Mouse (Mus musculus) left cerebral cortex, adult 2 months (tissue): Measurements from ENCODE around the gene Prickle1. TPM values are rescaled to one million over a fixed set of nuclear protein-coding genes. Genes with fewer than 3 reads are reported as not detected.

Experiments used
- DNase-seq, 2 experiments: peaks; one replicate each; pipeline ENCODE4 v3.0.0; 2021 to 2022; ENCODE audit warnings: low spot score in 2 of 2, mixed read lengths in 1 of 2; ENCODE audit errors: extremely low spot score in 1 of 2
- H3K27ac ChIP-seq: fragments of 200-600 bp; 2 replicates; pipeline ENCODE4 v1.8.1; 2022
- H3K4me3 ChIP-seq: fragments of 200-600 bp; 2 replicates; pipeline ENCODE4 v1.8.1; 2022
- CTCF ChIP-seq: fragments of 200-600 bp; IDR thresholded peaks from 2 replicates; pipeline ENCODE4 v1.8.1; 2022; ENCODE audit warnings: antibody characterized with exemption, mild to moderate bottlenecking, moderate library complexity
- intact Hi-C: fragments of 180-260 bp; cut with DNase I; formaldehyde crosslinking; loops from one replicate; pipeline ENCODE4 v1.15.1; 2025
- total RNA-seq, 2 experiments: library from RNA; stranded (reverse); gene quantifications; 2 replicates each; pipeline ENCODE4 v1.2.3; 2021

The Prickle1 gene
- total RNA-seq, 2 experiments from 2014 or later, result 92.4 to 93.4 TPM

GRCm38 (mm10) chr15:93613606-93614005 lies 17.9 kb upstream of the Prickle1 start:
- no peak for DNase-seq
- Histone ChIP-seq H3K4me3 (no peak overlapping the region), H3K27ac (no peak overlapping the region)
- TF ChIP-seq CTCF, result no peak
- intact Hi-C loops, result loop anchor here (5.0 kb wide), 1 partner anchor 214 kb away; no protein-coding TSS in a partner anchor

GRCm38 (mm10) chr15:93611536-93612300 lies 16.0 kb upstream of the Prickle1 start:
- intact Hi-C loops, result loop anchor here (2.0 to 5.0 kb wide), 3 partner anchors 79 to 241 kb away; no protein-coding TSS in a partner anchor
- no peak overlapping the region for H3K4me3 ChIP-seq
- DNase-seq, result no peak
- no peak overlapping the region for H3K27ac ChIP-seq
- TF ChIP-seq CTCF, result no peak

- DNase-seq, result peak in 1 of 2 experiments; percentile 31
- no peak for TF ChIP-seq CTCF
- intact Hi-C loops, result loop anchor here (1.0 to 5.0 kb wide), 4 partner anchors 80 to 242 kb away; no protein-coding TSS in a partner anchor
- Histone ChIP-seq H3K27ac (peak overlapping the region; percentile 88), H3K4me3 (no peak overlapping the region)
Observed at GRCm38 (mm10) chr15:93610721-93611201, 15.1 kb upstream of the Prickle1 start.

- H3K4me3 ChIP-seq, result no peak overlapping the region
- TF ChIP-seq CTCF, result no peak
- H3K27ac ChIP-seq, result peak overlapping the region; percentile 88
- intact Hi-C loops, result loop anchor here (1.0 to 5.0 kb wide), 4 partner anchors 81 to 243 kb away; no protein-coding TSS in a partner anchor
- DNase-seq, result peak; percentile 41 to 74
Observed at GRCm38 (mm10) chr15:93610288-93610687, 14.6 kb upstream of the Prickle1 start.

- intact Hi-C loops, result no loop called here
- Histone ChIP-seq H3K4me3 (no peak overlapping the region), H3K27ac (no peak overlapping the region)
- TF ChIP-seq CTCF, result no peak
- DNase-seq, result no peak
Observed at GRCm38 (mm10) chr15:93602850-93603249, 7.2 kb upstream of the Prickle1 start.

GRCm38 (mm10) chr15:93601461-93602015 lies 5.8 kb upstream of the Prickle1 start:
- intact Hi-C loops, result no loop called here
- DNase-seq, result peak in 1 of 2 experiments; percentile 5
- Histone ChIP-seq H3K4me3 (no peak overlapping the region), H3K27ac (no peak overlapping the region)
- TF ChIP-seq CTCF, result no peak

GRCm38 (mm10) chr15:93596991-93597390 lies 1.3 kb upstream of the Prickle1 start:
- intact Hi-C loops, result loop anchor here (5.0 kb wide), 4 partner anchors 150 to 655 kb away; no protein-coding TSS in a partner anchor
- no peak for DNase-seq

GRCm38 (mm10) chr15:93596285-93596684 lies 594 bp upstream of the Prickle1 start:
- no peak for TF ChIP-seq CTCF
- Histone ChIP-seq H3K4me3 (peak overlapping the region; percentile 99), H3K27ac (peak overlapping the region; percentile 95)
- peak; percentile 73 to 81 for DNase-seq
- intact Hi-C loops, result loop anchor here (5.0 kb wide), 4 partner anchors 151 to 656 kb away; no protein-coding TSS in a partner anchor

More at GRCm38 (mm10) chr15:93596991-93597390, 1.3 kb upstream of the Prickle1 start:
- TF ChIP-seq CTCF, result no peak
- Histone ChIP-seq H3K27ac (peak overlapping the region; percentile 95), H3K4me3 (peak overlapping the region; percentile 99)

- Histone ChIP-seq H3K4me3 (peak overlapping the region; percentile 99), H3K27ac (peak overlapping the region; percentile 96)
- intact Hi-C loops, result loop anchor here (2.0 to 5.0 kb wide), 7 partner anchors 78 to 657 kb away; no protein-coding TSS in a partner anchor
- peak; percentile 45 to 56 for DNase-seq
- no peak for TF ChIP-seq CTCF
Observed at GRCm38 (mm10) chr15:93594888-93595698, 598 bp downstream of the Prickle1 start.

- intact Hi-C loops, result loop anchor here (2.0 to 5.0 kb wide), 3 partner anchors 77 to 230 kb away; no protein-coding TSS in a partner anchor
- peak overlapping the region; percentile 96 for H3K27ac ChIP-seq
- DNase-seq, result peak in 1 of 2 experiments; percentile 16
- TF ChIP-seq CTCF, result no peak
- H3K4me3 ChIP-seq, result peak overlapping the region; percentile 99
Observed at GRCm38 (mm10) chr15:93594296-93594887, 1.3 kb downstream of the Prickle1 start.

GRCm38 (mm10) chr15:93592596-93592995 lies 3.1 kb downstream of the Prickle1 start:
- Histone ChIP-seq H3K27ac (peak overlapping the region; percentile 50; the same call in 1 of the 2 replicates), H3K4me3 (peak overlapping the region; percentile 99)
- intact Hi-C loops, result loop anchor here (5.0 kb wide), 1 partner anchor 75 kb away; no protein-coding TSS in a partner anchor
- TF ChIP-seq CTCF, result no peak
- no peak for DNase-seq
